Mouse (Mus musculus) forebrain, embryonic 12.5 days (tissue): ENCODE measurements around the gene Cxcr1. TPM values are rescaled to one million over a fixed set of nuclear protein-coding genes. Genes with fewer than 3 reads are reported as not detected.

ENCODE experiments used
- ATAC-seq: fragments of 200-750 bp; cut with Nextera tagmentation; 2 replicates; pipeline ENCODE4 v1.8.0; 2017; ENCODE audit warnings: moderate TSS enrichment; ENCODE audit not compliant: low FRiP score
- H3K27ac ChIP-seq: fragments of 300-500 bp; sonication (generic); 2 replicates; pipeline ENCODE4 v1.5.1; 2016; ENCODE audit warnings: mild to moderate bottlenecking
- H3K27me3 ChIP-seq: fragments of 300-500 bp; sonication (generic); 2 replicates; pipeline ENCODE4 v1.6.1; 2016; ENCODE audit warnings: mild to moderate bottlenecking
- H3K36me3 ChIP-seq: fragments of 300-500 bp; sonication (generic); replicated peaks from 2 replicates; pipeline ENCODE4 v1.6.1; 2016; ENCODE audit warnings: mild to moderate bottlenecking
- H3K4me1 ChIP-seq: fragments of 300-500 bp; sonication (generic); 2 replicates; pipeline ENCODE4 v1.6.1; 2016
- H3K4me2 ChIP-seq: fragments of 300-500 bp; sonication (generic); 2 replicates; pipeline ENCODE4 v1.6.1; 2016; ENCODE audit warnings: mild to moderate bottlenecking, moderate library complexity
- H3K4me3 ChIP-seq: fragments of 300-500 bp; sonication (generic); replicated peaks from 2 replicates; pipeline ENCODE4 v1.5.1; 2016; ENCODE audit warnings: mild to moderate bottlenecking
- H3K9ac ChIP-seq: fragments of 300-500 bp; sonication (generic); 2 replicates; pipeline ENCODE4 v1.6.1; 2016; ENCODE audit warnings: mild to moderate bottlenecking
- H3K9me3 ChIP-seq: fragments of 300-500 bp; sonication (generic); 2 replicates; pipeline ENCODE4 v1.6.1; 2016
- WGBS: fragments of 180-500 bp; shearing (Covaris S2); methylation state at CpG from one replicate; pipeline ENCODE4 v1.1.7; 2016; 5-methylcytosine and 5-hydroxymethylcytosine counted together
- microRNA counts: library from miRNA; unstranded; fragments of <30 nt; microRNA quantifications from one replicate; lab custom pipeline; 2017
- microRNA-seq: library from miRNA; unstranded; fragments of <30 nt; microRNA quantifications from one replicate; pipeline ENCODE4, GENCODE M21; 2017
- polyA plus RNA-seq: library from polyadenylated mRNA; unstranded; fragments of >200 nt; fragmentation: Nextera tagmentation; extraction: Ambion mirVana; gene quantifications from 2 replicates; pipeline ENCODE4 v1.2.1, GENCODE M21; 2016

Cxcr1 gene
- polyA plus RNA-seq, 1 experiment from 2014 or later: not detected

GRCm38 (mm10) chr1:74153461-74154184 is 40.8 kb downstream of the Cxcr1 start, which contains the start of gene Cxcr2:
Gene Cxcr2, plus strand, starts transcription at chr1:74153989.
- no peak within 1 kb of the TSS for H3K9ac ChIP-seq
- no peak within 1 kb of the TSS for H3K4me2 ChIP-seq
- H3K27ac ChIP-seq: no peak within 1 kb of the TSS
- no peaks in the 10 kb centered on the region for H3K36me3 ChIP-seq
- no peaks in the 10 kb centered on the region for H3K27me3 ChIP-seq
- H3K4me3 ChIP-seq: no peak within 1 kb of the TSS
- WGBS: 82% methylated on average over 8 of the region's 8 CpGs
- H3K9me3 ChIP-seq: no peaks in the 10 kb centered on the region
- no peaks in the 10 kb centered on the region for H3K4me1 ChIP-seq
- no peak for ATAC-seq

GRCm38 (mm10) chr1:74151091-74151490 is 43.3 kb downstream of the Cxcr1 start:
- no peak overlapping the region for H3K9ac ChIP-seq
- H3K27ac ChIP-seq: no peak overlapping the region
- ATAC-seq: no peak
- no peak overlapping the region for H3K4me2 ChIP-seq
- H3K36me3 ChIP-seq: no peaks in the 10 kb centered on the region
- H3K9me3 ChIP-seq: no peaks in the 10 kb centered on the region
- WGBS: 87% methylated on average over 3 of the region's 3 CpGs
- no peaks in the 10 kb centered on the region for H3K27me3 ChIP-seq
- no peak overlapping the region for H3K4me3 ChIP-seq
- no peaks in the 10 kb centered on the region for H3K4me1 ChIP-seq

GRCm38 (mm10) chr1:74150101-74150500 is 44.3 kb downstream of the Cxcr1 start:
- Histone ChIP-seq H3K27me3 (no peaks in the 10 kb centered on the region), H3K4me2 (no peak overlapping the region), H3K27ac (no peak overlapping the region), H3K9ac (no peak overlapping the region), H3K9me3 (no peaks in the 10 kb centered on the region), H3K4me3 (no peak overlapping the region), H3K4me1 (no peaks in the 10 kb centered on the region), H3K36me3 (no peaks in the 10 kb centered on the region)
- ATAC-seq: no peak
- WGBS: 79% methylated on average over 3 of the region's 3 CpGs

GRCm38 (mm10) chr1:74149106-74149885 is 45.1 kb downstream of the Cxcr1 start:
- no peak overlapping the region for H3K27ac ChIP-seq
- no peak overlapping the region for H3K4me3 ChIP-seq
- no peaks in the 10 kb centered on the region for H3K27me3 ChIP-seq
- no peak overlapping the region for H3K9ac ChIP-seq
- H3K4me2 ChIP-seq: no peak overlapping the region
- no peak for ATAC-seq
- no peaks in the 10 kb centered on the region for H3K4me1 ChIP-seq
- no peaks in the 10 kb centered on the region for H3K36me3 ChIP-seq
- no peaks in the 10 kb centered on the region for H3K9me3 ChIP-seq
- 90% methylated on average over 6 of the region's 6 CpGs for WGBS

MicroRNA genes within 50 kb of the gene (microRNA counts, 519-probe panel; counts per million panel counts)
- microRNA mmu-miR-1928 (lab: Ali Mortazavi, UCI): not detected

Small RNAs within 50 kb of the gene (microRNA-seq; reads per million reads assigned to microRNA genes)
- gene Mir1928: not detected

Other genes with a start within 250 kb of the Cxcr1 start
- 13.0 and 15.9 TPM in 2 replicates for gene Tns1, start 70.2 kb downstream of the Cxcr1 start, polyA plus RNA-seq
- 0.24 and 0.33 TPM in 2 replicates for gene Rufy4, start 69.1 kb downstream of the Cxcr1 start, polyA plus RNA-seq
- 0.14 TPM in 1 of 2 replicates, not detected in the other for gene Cxcr2, start 40.6 kb downstream of the Cxcr1 start, polyA plus RNA-seq
- 356 and 369 TPM in 2 replicates for gene Arpc2, start 41.5 kb upstream of the Cxcr1 start, polyA plus RNA-seq
- gene Gpbar1, start 83.9 kb upstream of the Cxcr1 start, polyA plus RNA-seq: 0.18 and 0.29 TPM in 2 replicates
- gene Aamp, start 90.1 kb upstream of the Cxcr1 start, polyA plus RNA-seq: 184 and 190 TPM in 2 replicates
- 87.5 and 88.9 TPM in 2 replicates for gene Pnkd, start 90.3 kb upstream of the Cxcr1 start, polyA plus RNA-seq
- 6.7 and 7.9 TPM in 2 replicates for gene Tmbim1, start 111.0 kb upstream of the Cxcr1 start, polyA plus RNA-seq
- 0.60 and 1.1 TPM in 2 replicates for gene Catip, start 167.5 kb upstream of the Cxcr1 start, polyA plus RNA-seq
- 1.3 and 1.7 TPM in 2 replicates for gene Slc11a1, start 180.6 kb upstream of the Cxcr1 start, polyA plus RNA-seq
- gene Ctdsp1, start 196.9 kb upstream of the Cxcr1 start, polyA plus RNA-seq: 33.1 and 33.3 TPM in 2 replicates
- gene Vil1, start 214.7 kb upstream of the Cxcr1 start, polyA plus RNA-seq: 0.29 and 0.32 TPM in 2 replicates